Mouse (Mus musculus): ENCODE measurements around the gene Phf11d. TPM values are rescaled to one million over a fixed set of nuclear protein-coding genes. Genes with fewer than 3 reads are reported as not detected.
"Not testable (repeated sequence)": the region's sequence is repeated elsewhere in the genome, so short reads cannot be mapped to it uniquely, and the experiment has no call there.

Gene Phf11d
- polyA plus RNA-seq (2014; fragmentation: Nextera tagmentation; extraction: Ambion mirVana): 0.37 and 1.0 TPM in 2 replicates

DNA sequence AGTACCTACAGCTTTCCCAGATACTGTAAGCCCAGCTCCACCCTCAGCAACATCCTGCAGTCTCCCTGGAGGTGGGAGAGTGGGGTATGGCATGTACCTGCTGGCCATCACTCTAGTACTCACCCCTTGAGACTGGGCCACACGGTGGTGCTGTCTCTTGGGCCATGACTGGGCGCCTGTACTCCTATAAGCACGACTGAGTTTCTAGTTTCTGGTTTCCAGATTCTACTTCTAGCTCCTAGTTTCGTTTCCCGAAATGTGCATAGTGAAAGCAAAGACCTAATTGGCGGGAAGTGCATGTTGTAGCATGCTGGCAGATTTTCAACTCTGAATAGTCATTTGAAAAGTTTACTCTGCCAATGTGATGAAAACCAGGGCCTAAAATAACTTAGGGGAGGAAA, at the start of gene Phf11d:
Phf11d (minus strand) TSS at position 227 of the 401 bp plus-strand sequence.
- 76% methylated on average over 6 of the region's 6 CpGs for WGBS
- no peaks in the 10 kb centered on the region for H3K27me3 ChIP-seq (replicated peaks; ENCODE audit: control insufficient read depth, insufficient read depth, low read length)
- ATAC-seq (replicated peaks; ENCODE audit: low FRiP score) (no peak), DNase-seq (ENCODE audit: low spot score) (no peak)
- H3K9me3 ChIP-seq (ENCODE audit: control insufficient read depth, low read length): no peaks in the 10 kb centered on the region
- no peak within 1 kb of the TSS for H3K4me3 ChIP-seq (ENCODE audit: low read depth, low read length)
- no peaks in the 10 kb centered on the region for H3K4me1 ChIP-seq (replicated peaks; ENCODE audit: control insufficient read depth, insufficient read depth, low read length)
- no peak within 1 kb of the TSS for H3K27ac ChIP-seq (ENCODE audit: low read depth, low read length)
- H3K9ac ChIP-seq (ENCODE audit: low read depth, low read length): no peak within 1 kb of the TSS
- no peak within 1 kb of the TSS for H3K4me2 ChIP-seq
- H3K36me3 ChIP-seq (ENCODE audit: control insufficient read depth, insufficient read depth, low read length): no peaks in the 10 kb centered on the region

DNA sequence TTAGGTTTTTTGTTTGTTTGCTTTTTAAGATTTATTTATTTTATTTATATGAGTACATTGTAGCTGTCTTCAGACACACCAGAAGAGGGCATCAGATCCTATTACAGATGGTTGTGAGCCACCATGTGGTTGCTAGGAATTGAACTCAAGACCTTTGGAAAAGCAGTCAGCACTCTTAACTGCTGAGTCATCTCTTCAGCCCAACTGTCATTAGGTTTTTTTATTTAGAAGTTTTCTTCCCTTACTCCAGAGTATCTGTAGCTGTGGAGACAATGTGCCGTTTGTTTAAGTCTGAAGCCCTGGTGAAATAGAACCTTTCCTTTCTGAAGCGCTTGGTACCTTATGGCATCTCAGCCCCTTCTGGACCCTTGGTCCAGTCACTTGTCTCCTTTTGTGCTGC, 49.7 kb upstream of the Phf11d start:
- ATAC-seq (replicated peaks; ENCODE audit: low FRiP score); H3K9me3 ChIP-seq (ENCODE audit: control insufficient read depth, low read length); H3K27me3 ChIP-seq (replicated peaks; ENCODE audit: control insufficient read depth, insufficient read depth, low read length); DNase-seq (ENCODE audit: low spot score); H3K4me1 ChIP-seq (replicated peaks; ENCODE audit: control insufficient read depth, insufficient read depth, low read length); H3K4me3 ChIP-seq (ENCODE audit: low read depth, low read length); H3K27ac ChIP-seq (ENCODE audit: low read depth, low read length); H3K4me2 ChIP-seq; H3K36me3 ChIP-seq (ENCODE audit: control insufficient read depth, insufficient read depth, low read length); H3K9ac ChIP-seq (ENCODE audit: low read depth, low read length): not testable (repeated sequence)
- WGBS: 98% methylated on average over 2 of the region's 2 CpGs

GRCm38 (mm10) chr14:59396999-59397398, 31.7 kb upstream of the Phf11d start:
- Histone ChIP-seq H3K9ac (ENCODE audit: low read depth, low read length) (no peak overlapping the region), H3K4me1 (replicated peaks; ENCODE audit: control insufficient read depth, insufficient read depth, low read length) (no peaks in the 10 kb centered on the region), H3K4me2 (no peak overlapping the region), H3K27ac (ENCODE audit: low read depth, low read length) (no peak overlapping the region), H3K9me3 (ENCODE audit: control insufficient read depth, low read length) (no peaks in the 10 kb centered on the region), H3K4me3 (ENCODE audit: low read depth, low read length) (no peak overlapping the region), H3K27me3 (replicated peaks; ENCODE audit: control insufficient read depth, insufficient read depth, low read length) (no peaks in the 10 kb centered on the region), H3K36me3 (ENCODE audit: control insufficient read depth, insufficient read depth, low read length) (no peaks in the 10 kb centered on the region)
- DNase-seq (ENCODE audit: low spot score): no peak
- no peak for ATAC-seq (replicated peaks; ENCODE audit: low FRiP score)
- 64% methylated on average over 2 of the region's 2 CpGs for WGBS

DNA sequence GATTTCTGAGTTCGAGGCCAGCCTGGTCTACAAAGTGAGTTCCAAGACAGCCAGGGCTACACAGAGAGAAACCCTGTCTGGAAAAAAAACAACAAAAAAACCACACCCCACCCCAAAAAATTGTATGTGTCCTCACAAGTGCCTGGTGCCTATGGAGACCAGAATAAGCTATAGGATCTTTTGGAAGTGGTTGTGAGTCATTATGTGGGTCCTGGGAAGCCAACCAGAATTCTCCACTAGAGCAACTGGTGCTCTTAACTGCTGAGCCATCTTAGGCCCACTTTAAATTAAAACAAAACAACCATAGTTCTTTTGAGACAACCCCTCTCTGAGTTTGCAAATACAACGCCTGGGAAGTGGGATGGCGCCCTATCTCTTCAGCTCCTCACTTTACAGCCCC, 30.0 kb upstream of the Phf11d start, which contains the start of gene Phf11c:
Phf11c (minus strand) TSS at position 101 of the 400 bp plus-strand sequence.
- Histone ChIP-seq H3K36me3 (ENCODE audit: control insufficient read depth, insufficient read depth, low read length) (no peaks in the 10 kb centered on the region), H3K4me2 (no peak within 1 kb of the TSS), H3K9me3 (ENCODE audit: control insufficient read depth, low read length) (no peaks in the 10 kb centered on the region), H3K27ac (ENCODE audit: low read depth, low read length) (no peak within 1 kb of the TSS), H3K27me3 (replicated peaks; ENCODE audit: control insufficient read depth, insufficient read depth, low read length) (no peaks in the 10 kb centered on the region), H3K4me3 (ENCODE audit: low read depth, low read length) (no peak within 1 kb of the TSS), H3K4me1 (replicated peaks; ENCODE audit: control insufficient read depth, insufficient read depth, low read length) (no peaks in the 10 kb centered on the region), H3K9ac (ENCODE audit: low read depth, low read length) (no peak within 1 kb of the TSS)
- DNase-seq (ENCODE audit: low spot score): no peak
- no peak for ATAC-seq (replicated peaks; ENCODE audit: low FRiP score)
- 79% methylated on average over 3 of the region's 3 CpGs for WGBS

- H3K27me3 ChIP-seq (replicated peaks; ENCODE audit: control insufficient read depth, insufficient read depth, low read length); H3K36me3 ChIP-seq (ENCODE audit: control insufficient read depth, insufficient read depth, low read length); H3K4me1 ChIP-seq (replicated peaks; ENCODE audit: control insufficient read depth, insufficient read depth, low read length); DNase-seq (ENCODE audit: low spot score); H3K27ac ChIP-seq (ENCODE audit: low read depth, low read length); ATAC-seq (replicated peaks; ENCODE audit: low FRiP score); H3K4me3 ChIP-seq (ENCODE audit: low read depth, low read length); H3K9ac ChIP-seq (ENCODE audit: low read depth, low read length); H3K9me3 ChIP-seq (ENCODE audit: control insufficient read depth, low read length); H3K4me2 ChIP-seq: not testable (repeated sequence)
- WGBS: 77% methylated on average over 4 of the region's 4 CpGs
Observed at GRCm38 (mm10) chr14:59390181-59390580, 24.9 kb upstream of the Phf11d start.

DNA sequence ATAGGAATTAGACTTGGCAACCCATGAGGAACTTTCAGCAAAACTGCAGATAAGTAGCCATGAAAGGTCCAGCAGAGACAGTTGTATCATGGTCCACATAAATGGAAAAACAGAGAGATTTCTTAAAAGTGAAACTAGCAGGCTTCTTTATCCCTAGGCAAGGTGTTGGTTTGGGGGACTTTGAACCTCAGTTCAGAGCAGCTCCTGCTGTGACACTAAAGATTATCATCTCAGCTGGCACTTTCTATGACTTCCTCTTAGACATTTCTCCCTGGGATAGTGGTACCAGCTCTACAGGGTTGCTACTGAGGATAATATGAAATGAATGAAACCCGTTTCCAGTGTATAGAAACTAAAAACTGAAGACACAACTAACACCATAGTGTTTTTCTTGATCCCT, 24.3 kb upstream of the Phf11d start:
- no peaks in the 10 kb centered on the region for H3K9me3 ChIP-seq (ENCODE audit: control insufficient read depth, low read length)
- DNase-seq (ENCODE audit: low spot score): no peak
- no peak overlapping the region for H3K27ac ChIP-seq (ENCODE audit: low read depth, low read length)
- no peaks in the 10 kb centered on the region for H3K4me1 ChIP-seq (replicated peaks; ENCODE audit: control insufficient read depth, insufficient read depth, low read length)
- H3K4me3 ChIP-seq (ENCODE audit: low read depth, low read length): no peak overlapping the region
- WGBS: 77% methylated on average over 1 of the region's 1 CpGs
- no peaks in the 10 kb centered on the region for H3K36me3 ChIP-seq (ENCODE audit: control insufficient read depth, insufficient read depth, low read length)
- no peak overlapping the region for H3K9ac ChIP-seq (ENCODE audit: low read depth, low read length)
- H3K4me2 ChIP-seq: no peak overlapping the region
- no peaks in the 10 kb centered on the region for H3K27me3 ChIP-seq (replicated peaks; ENCODE audit: control insufficient read depth, insufficient read depth, low read length)
- ATAC-seq (replicated peaks; ENCODE audit: low FRiP score): no peak

DNA sequence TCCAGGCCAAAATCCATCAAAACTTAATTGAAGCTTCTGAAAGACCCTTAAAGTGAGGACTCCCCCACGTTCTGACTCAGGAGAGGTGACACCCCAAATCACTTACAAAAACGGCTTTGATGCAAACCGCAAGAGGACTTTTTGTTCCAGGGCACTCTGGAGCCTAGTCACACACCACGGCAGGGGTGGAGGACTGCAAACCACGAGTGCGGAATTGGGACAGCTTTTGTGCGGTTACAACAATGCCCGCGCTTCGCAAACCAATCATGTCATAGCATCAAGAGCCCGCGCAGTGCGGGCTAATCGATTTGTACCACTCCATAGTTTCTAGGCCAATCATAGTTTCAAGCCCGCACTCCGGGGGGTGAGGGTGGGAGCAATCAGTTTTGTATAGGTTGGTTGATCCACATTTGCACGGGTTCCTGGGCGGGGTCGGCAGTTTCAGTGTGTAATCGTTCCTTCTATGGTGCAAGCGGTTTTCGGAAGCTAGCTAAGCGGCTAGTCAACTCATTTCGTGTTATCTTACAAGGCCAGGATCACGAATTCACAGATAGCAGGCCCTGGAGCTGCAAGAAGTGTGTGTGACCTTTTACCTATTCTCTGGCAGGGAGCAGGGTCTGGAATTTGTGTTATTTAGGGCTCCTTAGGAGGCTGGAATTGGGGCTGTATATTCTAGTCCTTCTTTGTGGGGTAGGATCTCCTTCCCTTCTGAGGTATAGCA, 5.2 kb upstream of the Phf11d start:
- Histone ChIP-seq H3K4me3 (ENCODE audit: low read depth, low read length) (no peak overlapping the region), H3K27ac (ENCODE audit: low read depth, low read length) (no peak overlapping the region), H3K4me1 (replicated peaks; ENCODE audit: control insufficient read depth, insufficient read depth, low read length) (no peaks in the 10 kb centered on the region), H3K36me3 (ENCODE audit: control insufficient read depth, insufficient read depth, low read length) (no peaks in the 10 kb centered on the region), H3K9me3 (ENCODE audit: control insufficient read depth, low read length) (0 out of 2 replicates have a peak, but pooled peaks cover 4% of the 10 kb centered on the region), H3K9ac (ENCODE audit: low read depth, low read length) (no peak overlapping the region), H3K4me2 (no peak overlapping the region), H3K27me3 (replicated peaks; ENCODE audit: control insufficient read depth, insufficient read depth, low read length) (no peaks in the 10 kb centered on the region)
- 85% methylated on average over 25 of the region's 25 CpGs for WGBS
- ATAC-seq (replicated peaks; ENCODE audit: low FRiP score): no peak
- DNase-seq (ENCODE audit: low spot score): no peak

DNA sequence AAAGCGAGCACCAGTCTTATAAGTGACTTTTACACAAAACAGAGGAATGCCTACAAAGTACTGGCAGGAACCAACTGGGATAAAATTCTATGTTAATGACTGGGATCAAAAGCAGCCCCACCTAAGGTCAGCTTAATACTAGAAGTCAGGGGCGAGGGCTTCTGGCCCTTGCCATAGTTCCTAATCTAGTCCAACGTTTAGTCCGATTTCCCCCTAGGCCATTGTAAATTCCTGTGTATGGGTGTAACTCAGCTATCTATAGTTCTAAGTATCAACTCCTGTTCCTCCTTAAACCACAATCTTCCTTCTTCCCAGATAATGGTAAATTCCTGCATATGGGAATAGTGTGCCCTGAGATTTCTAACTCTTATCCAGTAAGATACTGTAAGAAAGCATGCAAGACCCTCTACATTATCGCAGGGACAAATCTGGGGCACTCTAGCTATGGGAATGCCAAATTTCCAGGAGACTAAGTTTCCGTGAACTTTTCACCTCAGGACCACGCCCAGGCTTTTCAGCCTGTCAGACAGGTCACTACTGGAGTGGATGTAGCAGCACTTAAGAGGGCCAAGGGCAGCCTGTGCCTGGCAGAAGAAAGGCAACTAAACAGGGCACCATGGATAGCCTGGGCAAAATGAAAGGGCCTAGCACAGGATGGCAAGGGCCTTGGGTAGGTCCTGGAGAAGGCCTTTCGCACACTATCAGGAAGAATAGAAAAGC, 1.3 kb upstream of the Phf11d start:
- Histone ChIP-seq H3K4me3 (ENCODE audit: low read depth, low read length) (no peak overlapping the region), H3K4me2 (no peak overlapping the region), H3K9ac (ENCODE audit: low read depth, low read length) (no peak overlapping the region), H3K27me3 (replicated peaks; ENCODE audit: control insufficient read depth, insufficient read depth, low read length) (no peaks in the 10 kb centered on the region), H3K9me3 (ENCODE audit: control insufficient read depth, low read length) (0 out of 2 replicates have a peak, but pooled peaks cover 2% of the 10 kb centered on the region), H3K36me3 (ENCODE audit: control insufficient read depth, insufficient read depth, low read length) (no peaks in the 10 kb centered on the region), H3K27ac (ENCODE audit: low read depth, low read length) (no peak overlapping the region), H3K4me1 (replicated peaks; ENCODE audit: control insufficient read depth, insufficient read depth, low read length) (no peaks in the 10 kb centered on the region)
- DNase-seq (ENCODE audit: low spot score) (no peak), ATAC-seq (replicated peaks; ENCODE audit: low FRiP score) (no peak)
- WGBS: 77% methylated on average over 8 of the region's 8 CpGs

GRCm38 (mm10) chr14:59341189-59341588, 24.1 kb downstream of the Phf11d start, which contains the start of gene Phf11b:
Gene Phf11b, minus strand, starts transcription at chr14:59341351.
- not testable (repeated sequence) for H3K4me3 ChIP-seq (ENCODE audit: low read depth, low read length); H3K9ac ChIP-seq (ENCODE audit: low read depth, low read length); H3K27ac ChIP-seq (ENCODE audit: low read depth, low read length); H3K4me2 ChIP-seq; H3K9me3 ChIP-seq (ENCODE audit: control insufficient read depth, low read length); DNase-seq (ENCODE audit: low spot score); H3K36me3 ChIP-seq (ENCODE audit: control insufficient read depth, insufficient read depth, low read length); H3K27me3 ChIP-seq (replicated peaks; ENCODE audit: control insufficient read depth, insufficient read depth, low read length); H3K4me1 ChIP-seq (replicated peaks; ENCODE audit: control insufficient read depth, insufficient read depth, low read length); ATAC-seq (replicated peaks; ENCODE audit: low FRiP score)
- WGBS: 56% methylated on average over 1 of the region's 1 CpGs

All from liver, embryonic 11.5 days (tissue).